Mouse (Mus musculus): ENCODE measurements around the gene Olfr1222.
"Not testable (repeated sequence)": the region's sequence is repeated elsewhere in the genome, so short reads cannot be mapped to it uniquely, and the experiment has no call there.

GRCm38 (mm10) chr2:89164711-89165110 is 31.9 kb upstream of the Olfr1222 start:
- TF ChIP-seq POLR2A (IDR thresholded peaks at IDR 0.05; ENCODE audit: insufficient read length, low read depth); E2F4 (IDR thresholded peaks at IDR 0.05; ENCODE audit: insufficient read depth); TCF12 (IDR thresholded peaks at IDR 0.05; ENCODE audit: insufficient read depth, poor library complexity, severe bottlenecking); USF1 (IDR thresholded peaks at IDR 0.05; ENCODE audit: low read depth); REST (IDR thresholded peaks at IDR 0.05; ENCODE audit: insufficient read depth, insufficient read length); MYOG (IDR thresholded peaks at IDR 0.05; ENCODE audit: control insufficient read depth in 1 of 3, insufficient read depth in 1 of 3, insufficient read length in 2 of 3, low read depth in 2 of 3); MAX (IDR thresholded peaks at IDR 0.05; ENCODE audit: low read depth); POLR2AphosphoS2 (IDR thresholded peaks at IDR 0.05; ENCODE audit: insufficient read length, low read depth); CEBPB (IDR thresholded peaks at IDR 0.05; ENCODE audit: insufficient read depth, poor library complexity, severe bottlenecking); TCF3 (IDR thresholded peaks at IDR 0.05; ENCODE audit: insufficient read length, low read depth); MYOD1 (IDR thresholded peaks at IDR 0.05; ENCODE audit: control insufficient read depth in 1 of 3, insufficient read length in 2 of 3, low read depth in 2 of 3); SRF (IDR thresholded peaks at IDR 0.05; ENCODE audit: control insufficient read depth, insufficient read length, low read depth): not testable (repeated sequence)
